Mouse (Mus musculus): Measurements from ENCODE around the gene Sfxn5. TPM values are rescaled to one million over a fixed set of nuclear protein-coding genes. Genes with fewer than 3 reads are reported as not detected.

Gene Sfxn5
- polyA plus RNA-seq, 1 experiment from 2014 or later: 10.0 TPM

DNA sequence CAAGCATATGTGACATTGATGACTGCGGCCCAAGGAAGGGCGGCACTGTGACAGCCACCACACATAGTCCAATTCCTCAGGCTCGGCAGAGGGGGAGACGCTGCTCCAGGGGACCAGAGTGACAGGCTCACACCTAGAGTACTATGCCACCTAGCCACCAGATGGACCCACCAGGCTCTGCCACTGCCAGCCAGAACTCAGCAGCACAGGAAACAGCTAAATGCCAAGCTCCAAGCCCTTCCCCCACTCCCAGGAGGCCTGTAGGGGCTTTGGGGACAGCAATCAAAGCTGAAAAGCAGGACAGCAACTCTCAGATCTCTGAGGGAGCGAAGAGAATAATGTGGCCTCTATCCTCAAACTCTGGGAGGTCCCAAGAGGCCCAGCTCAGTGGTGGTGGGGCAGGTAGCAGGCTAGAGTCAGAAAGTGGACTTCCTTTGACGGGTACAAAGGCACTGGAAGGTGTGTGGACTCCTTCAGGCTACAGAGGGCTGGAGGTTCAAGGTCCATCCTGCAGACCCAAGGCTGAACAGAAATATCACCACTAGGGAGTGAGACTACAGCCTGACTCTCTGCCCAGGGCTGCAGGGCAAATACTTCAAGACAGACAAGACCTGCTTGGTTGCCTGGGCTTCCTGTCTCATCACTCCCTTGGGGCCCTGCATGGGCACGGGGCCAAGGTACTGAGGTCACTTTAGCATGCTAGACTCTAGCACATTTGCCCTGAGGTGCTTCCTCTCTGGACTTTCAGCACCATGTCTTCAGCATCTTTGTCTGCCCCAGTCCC, 37.6 kb downstream of the Sfxn5 start:
- 74% methylated on average over 7 of the region's 7 CpGs for WGBS
- Histone ChIP-seq H3K9ac (no peak overlapping the region), H3K4me1 (peaks cover 20% of the 10 kb centered on the region), H3K27me3 (no peaks in the 10 kb centered on the region), H3K9me3 (replicated peaks) (peaks cover 4% of the 10 kb centered on the region; the same call in 1 of the 2 replicates), H3K36me3 (no peaks in the 10 kb centered on the region), H3K4me3 (no peak overlapping the region), H3K27ac (no peak overlapping the region), H3K4me2 (replicated peaks) (no peak overlapping the region)
- 0 out of 2 replicates have a peak, but pooled peaks have one; percentile 19 for ATAC-seq (ENCODE audit: low FRiP score)

DNA sequence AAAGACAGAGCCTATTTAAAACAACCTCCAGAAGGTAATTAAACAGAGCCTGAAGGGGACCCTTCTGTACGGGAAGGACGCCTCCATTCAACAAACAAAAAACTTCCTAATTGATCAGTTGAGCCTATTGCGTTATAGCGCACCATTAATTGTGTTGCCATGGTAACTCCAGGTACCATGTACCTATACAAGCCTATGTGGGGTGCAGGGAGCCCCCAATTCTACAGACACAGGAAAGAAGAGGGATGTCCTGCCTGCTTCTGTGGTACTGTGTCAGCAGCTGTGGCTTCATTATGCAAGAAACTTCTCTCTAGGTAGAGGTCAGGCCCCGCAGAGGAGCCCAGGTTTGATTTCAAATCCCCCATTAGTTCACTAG, 39.2 kb downstream of the Sfxn5 start:
- Histone ChIP-seq H3K4me2 (replicated peaks) (no peak overlapping the region), H3K27ac (peak overlapping the region; percentile 67; the same call in 1 of the 2 replicates), H3K27me3 (no peaks in the 10 kb centered on the region), H3K9me3 (replicated peaks) (peaks cover 4% of the 10 kb centered on the region; the same call in 1 of the 2 replicates), H3K36me3 (no peaks in the 10 kb centered on the region), H3K4me3 (no peak overlapping the region), H3K4me1 (peaks cover 20% of the 10 kb centered on the region), H3K9ac (no peak overlapping the region)
- WGBS: 60% methylated on average over 5 of the region's 5 CpGs
- peak; percentile 35 for ATAC-seq (ENCODE audit: low FRiP score)

DNA sequence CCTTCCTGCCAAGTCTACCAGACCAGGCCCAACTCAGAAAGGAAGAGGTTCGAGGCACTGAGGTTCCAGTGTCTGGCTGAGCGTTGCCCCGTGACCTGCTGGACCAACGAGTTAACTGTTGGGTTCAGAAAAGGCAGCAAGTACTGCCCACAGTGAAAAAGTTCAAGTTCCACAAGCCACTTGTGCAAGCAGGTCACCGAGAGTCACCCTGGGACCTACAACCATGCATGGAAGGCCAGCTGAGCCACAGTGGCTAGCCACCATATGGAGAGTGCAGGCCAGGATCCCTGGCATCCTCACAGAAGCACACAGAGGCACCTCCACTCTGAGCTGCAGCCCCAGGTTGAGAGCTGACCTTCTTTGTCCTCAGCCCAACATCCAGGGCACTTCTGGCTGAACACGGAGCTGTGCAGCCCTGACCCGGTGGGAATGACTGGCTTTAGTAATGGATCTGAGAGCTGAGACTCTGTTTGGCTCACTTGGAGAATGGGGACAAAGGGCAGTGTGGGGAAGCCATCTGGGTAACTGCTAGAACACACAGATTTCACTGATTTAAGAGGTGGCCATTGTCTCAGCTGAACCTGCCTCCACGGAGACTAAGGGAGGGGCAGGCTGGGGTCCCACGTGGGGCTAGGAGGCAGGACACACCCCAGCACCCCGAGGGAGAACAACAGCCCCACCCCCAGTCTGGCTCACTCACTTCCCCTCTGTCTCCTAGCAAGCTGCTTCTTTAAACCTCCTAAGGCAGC, 39.8 kb downstream of the Sfxn5 start:
- peak; percentile 63 for ATAC-seq (ENCODE audit: low FRiP score)
- H3K27me3 ChIP-seq: no peaks in the 10 kb centered on the region
- H3K9ac ChIP-seq: no peak overlapping the region
- H3K27ac ChIP-seq: peak overlapping the region; percentile 67
- H3K4me3 ChIP-seq: no peak overlapping the region
- H3K4me1 ChIP-seq: peaks cover 20% of the 10 kb centered on the region
- H3K4me2 ChIP-seq (replicated peaks): no peak overlapping the region
- peaks cover 4% of the 10 kb centered on the region; the same call in 1 of the 2 replicates for H3K9me3 ChIP-seq (replicated peaks)
- H3K36me3 ChIP-seq: no peaks in the 10 kb centered on the region
- WGBS: 50% methylated on average over 10 of the region's 10 CpGs

GRCm38 (mm10) chr6:85290869-85291824, 42.1 kb downstream of the Sfxn5 start:
- Histone ChIP-seq H3K9me3 (replicated peaks) (peaks cover 4% of the 10 kb centered on the region; the same call in 1 of the 2 replicates), H3K27me3 (no peaks in the 10 kb centered on the region), H3K4me3 (no peak overlapping the region), H3K4me2 (replicated peaks) (no peak overlapping the region), H3K9ac (no peak overlapping the region), H3K27ac (no peak overlapping the region), H3K36me3 (no peaks in the 10 kb centered on the region), H3K4me1 (peaks cover 20% of the 10 kb centered on the region)
- WGBS: 91% methylated on average over 16 of the region's 16 CpGs
- ATAC-seq (ENCODE audit: low FRiP score): no peak

DNA sequence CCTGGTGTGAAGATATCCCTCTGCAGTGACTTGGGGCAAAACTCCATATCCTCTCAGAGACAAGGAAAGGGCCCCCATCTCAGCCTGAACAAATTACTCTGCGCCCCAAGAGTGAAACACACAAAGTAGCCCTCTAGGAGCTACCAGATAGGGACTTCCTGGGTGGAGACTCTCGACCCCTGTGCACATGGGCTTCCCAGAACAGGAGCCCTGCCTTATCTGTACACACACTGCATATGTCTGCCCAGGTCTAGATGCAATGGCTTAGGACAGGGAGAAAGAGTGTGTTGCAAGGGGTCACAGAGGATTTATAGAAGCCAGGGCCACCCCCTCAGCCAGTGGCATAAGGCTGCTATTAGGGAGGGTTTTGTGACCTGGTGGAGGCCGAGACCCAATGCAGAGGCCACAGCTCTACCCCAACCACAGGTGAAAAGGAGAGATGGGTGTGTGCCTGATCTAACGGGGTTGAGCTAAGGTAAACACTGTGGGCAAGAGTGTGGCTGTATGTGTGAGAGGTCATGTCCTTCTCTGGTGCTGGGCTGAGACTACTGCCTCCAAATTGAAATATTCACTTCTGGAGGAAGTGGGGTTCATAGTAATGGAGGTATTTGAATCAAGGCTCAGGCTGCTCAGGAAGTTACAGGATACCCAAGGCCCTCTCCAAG, 44.9 kb downstream of the Sfxn5 start:
- Histone ChIP-seq H3K4me2 (replicated peaks) (no peak overlapping the region), H3K27ac (no peak overlapping the region), H3K9ac (no peak overlapping the region), H3K27me3 (no peaks in the 10 kb centered on the region), H3K9me3 (replicated peaks) (peaks cover 4% of the 10 kb centered on the region; the same call in 1 of the 2 replicates), H3K4me1 (peaks cover 2% of the 10 kb centered on the region), H3K4me3 (no peak overlapping the region), H3K36me3 (no peaks in the 10 kb centered on the region)
- ATAC-seq (ENCODE audit: low FRiP score): no peak
- WGBS: 81% methylated on average over 4 of the region's 4 CpGs

GRCm38 (mm10) chr6:85286283-85287047, 46.8 kb downstream of the Sfxn5 start:
- WGBS: 81% methylated on average over 13 of the region's 13 CpGs

GRCm38 (mm10) chr6:85280871-85281270, 52.4 kb downstream of the Sfxn5 start:
- ATAC-seq (ENCODE audit: low FRiP score): no peak
- H3K27me3 ChIP-seq: no peaks in the 10 kb centered on the region
- 86% methylated on average over 14 of the region's 14 CpGs for WGBS
- H3K9ac ChIP-seq: no peak overlapping the region
- no peaks in the 10 kb centered on the region for H3K36me3 ChIP-seq
- H3K4me3 ChIP-seq: no peak overlapping the region
- no peak overlapping the region for H3K4me2 ChIP-seq (replicated peaks)
- no peaks in the 10 kb centered on the region for H3K4me1 ChIP-seq
- H3K9me3 ChIP-seq (replicated peaks): no peaks in the 10 kb centered on the region
- H3K27ac ChIP-seq: no peak overlapping the region

More at GRCm38 (mm10) chr6:85286283-85287047, 46.8 kb downstream of the Sfxn5 start:
- no peaks in the 10 kb centered on the region for H3K27me3 ChIP-seq
- ATAC-seq (ENCODE audit: low FRiP score): no peak
- H3K27ac ChIP-seq: no peak overlapping the region
- H3K36me3 ChIP-seq: no peaks in the 10 kb centered on the region
- no peak overlapping the region for H3K9ac ChIP-seq
- H3K4me2 ChIP-seq (replicated peaks): no peak overlapping the region
- no peaks in the 10 kb centered on the region for H3K4me1 ChIP-seq
- peaks cover 4% of the 10 kb centered on the region; the same call in 1 of the 2 replicates for H3K9me3 ChIP-seq (replicated peaks)
- H3K4me3 ChIP-seq: no peak overlapping the region

DNA sequence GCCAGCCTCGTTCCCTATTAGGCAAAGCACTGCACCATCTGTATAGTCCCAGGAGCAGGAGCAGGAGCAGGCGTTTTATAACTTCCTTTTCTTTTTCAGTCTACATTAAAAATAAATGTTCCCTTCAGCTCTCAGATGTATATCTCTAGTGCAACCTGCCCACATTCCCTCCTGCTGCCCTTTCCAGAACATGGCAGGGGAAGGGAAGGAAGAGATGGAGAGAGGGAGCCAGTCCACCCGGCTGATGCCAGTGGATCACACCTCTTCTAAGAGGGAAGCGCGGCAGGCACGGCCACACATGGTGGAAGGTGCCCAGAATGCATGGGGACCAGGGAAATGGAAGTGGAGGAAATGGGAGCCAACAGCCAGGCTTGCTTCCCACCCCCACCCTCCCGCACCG, 56.7 kb downstream of the Sfxn5 start:
- H3K27me3 ChIP-seq: no peaks in the 10 kb centered on the region
- H3K36me3 ChIP-seq: no peaks in the 10 kb centered on the region
- no peak overlapping the region for H3K9ac ChIP-seq
- H3K9me3 ChIP-seq (replicated peaks): no peaks in the 10 kb centered on the region
- no peaks in the 10 kb centered on the region for H3K4me1 ChIP-seq
- no peak overlapping the region for H3K4me3 ChIP-seq
- no peak for ATAC-seq (ENCODE audit: low FRiP score)
- H3K4me2 ChIP-seq (replicated peaks): no peak overlapping the region
- WGBS: 82% methylated on average over 8 of the region's 8 CpGs
- H3K27ac ChIP-seq: no peak overlapping the region

DNA sequence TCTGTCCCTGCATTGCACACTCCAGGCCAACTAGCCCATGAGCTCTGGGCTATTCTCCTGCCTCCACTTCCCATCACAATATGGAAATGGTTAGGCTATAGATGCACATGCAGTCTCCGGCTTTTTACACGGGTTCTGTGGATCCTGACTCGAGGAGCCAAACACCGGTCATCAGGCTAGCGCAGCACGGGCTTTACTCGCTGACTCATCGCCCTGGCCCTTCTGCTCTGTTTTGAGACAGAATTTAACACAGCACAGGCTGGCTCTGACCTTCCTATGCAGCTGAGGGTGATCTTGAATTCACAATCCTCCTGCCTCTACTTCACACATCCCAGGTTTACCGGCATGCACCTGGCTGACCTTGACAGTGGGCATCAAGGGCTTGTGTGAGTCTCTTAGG, 60.8 kb downstream of the Sfxn5 start:
- H3K4me1 ChIP-seq: no peaks in the 10 kb centered on the region
- no peak overlapping the region for H3K9ac ChIP-seq

GRCm38 (mm10) chr6:85266060-85266459, 67.2 kb downstream of the Sfxn5 start:
- no peak overlapping the region for H3K9ac ChIP-seq
- no peak overlapping the region for H3K4me3 ChIP-seq
- peaks cover 23% of the 10 kb centered on the region for H3K27me3 ChIP-seq
- H3K4me2 ChIP-seq (replicated peaks): no peak overlapping the region
- H3K9me3 ChIP-seq (replicated peaks): no peaks in the 10 kb centered on the region
- ATAC-seq (ENCODE audit: low FRiP score): no peak
- 39% methylated on average over 6 of the region's 6 CpGs for WGBS
- peaks cover 17% of the 10 kb centered on the region for H3K4me1 ChIP-seq
- no peak overlapping the region for H3K27ac ChIP-seq
- no peaks in the 10 kb centered on the region for H3K36me3 ChIP-seq

More for the DNA sequence above, 60.8 kb downstream of the Sfxn5 start:
- no peak overlapping the region for H3K27ac ChIP-seq
- no peak for ATAC-seq (ENCODE audit: low FRiP score)
- no peak overlapping the region for H3K4me3 ChIP-seq
- no peaks in the 10 kb centered on the region for H3K27me3 ChIP-seq
- no peaks in the 10 kb centered on the region for H3K36me3 ChIP-seq
- WGBS: 91% methylated on average over 9 of the region's 9 CpGs
- H3K9me3 ChIP-seq (replicated peaks): no peaks in the 10 kb centered on the region
- no peak overlapping the region for H3K4me2 ChIP-seq (replicated peaks)

Data from hindbrain, embryonic 12.5 days (tissue).